Mouse (Mus musculus) cerebellum, adult 9-11 months (tissue): ENCODE data around the gene Zfp65.
"Not testable (repeated sequence)": the region's sequence is repeated elsewhere in the genome, so short reads cannot be mapped to it uniquely, and the experiment has no call there.

ENCODE experiments used
- DNase-seq: peaks from one replicate; pipeline ENCODE4 v3.0.0; 2022

Gene Zfp65

DNA sequence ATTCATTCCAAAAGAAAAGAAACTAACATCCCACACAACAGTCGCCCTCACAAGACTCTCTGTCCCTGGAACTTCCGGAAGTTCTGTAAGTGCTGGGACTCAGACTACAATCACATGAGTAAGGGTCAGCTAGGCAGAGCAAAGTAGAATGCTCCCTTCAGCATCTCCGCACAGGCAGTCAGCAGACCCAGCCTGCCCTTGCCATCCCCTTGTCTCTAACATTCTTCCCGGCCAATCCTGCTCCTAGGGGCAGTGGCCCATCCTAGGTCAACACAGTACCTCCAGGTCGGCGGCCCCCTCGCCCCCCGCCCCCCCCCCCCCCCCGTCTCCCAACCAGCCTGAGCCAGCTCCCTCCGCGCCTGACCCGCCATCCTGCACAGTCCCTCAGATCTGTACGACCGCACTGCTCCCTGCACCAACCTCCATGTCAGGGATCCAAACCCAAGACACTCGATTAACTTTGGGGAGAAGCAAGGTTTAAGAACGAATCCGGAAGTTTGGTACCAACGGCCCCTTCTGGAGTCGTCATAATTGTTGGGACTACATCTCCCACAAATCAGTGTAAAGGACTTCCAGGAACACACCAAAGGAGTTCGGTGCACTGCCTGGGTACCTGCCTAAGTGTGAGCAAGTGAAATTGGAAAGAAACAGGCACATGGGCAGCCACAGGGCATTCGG is at the start of gene Zfp65:
Gene Zfp65, minus strand, starts transcription at position 533 of the 678 bp plus-strand sequence.
- peak; percentile 75 for DNase-seq

DNA sequence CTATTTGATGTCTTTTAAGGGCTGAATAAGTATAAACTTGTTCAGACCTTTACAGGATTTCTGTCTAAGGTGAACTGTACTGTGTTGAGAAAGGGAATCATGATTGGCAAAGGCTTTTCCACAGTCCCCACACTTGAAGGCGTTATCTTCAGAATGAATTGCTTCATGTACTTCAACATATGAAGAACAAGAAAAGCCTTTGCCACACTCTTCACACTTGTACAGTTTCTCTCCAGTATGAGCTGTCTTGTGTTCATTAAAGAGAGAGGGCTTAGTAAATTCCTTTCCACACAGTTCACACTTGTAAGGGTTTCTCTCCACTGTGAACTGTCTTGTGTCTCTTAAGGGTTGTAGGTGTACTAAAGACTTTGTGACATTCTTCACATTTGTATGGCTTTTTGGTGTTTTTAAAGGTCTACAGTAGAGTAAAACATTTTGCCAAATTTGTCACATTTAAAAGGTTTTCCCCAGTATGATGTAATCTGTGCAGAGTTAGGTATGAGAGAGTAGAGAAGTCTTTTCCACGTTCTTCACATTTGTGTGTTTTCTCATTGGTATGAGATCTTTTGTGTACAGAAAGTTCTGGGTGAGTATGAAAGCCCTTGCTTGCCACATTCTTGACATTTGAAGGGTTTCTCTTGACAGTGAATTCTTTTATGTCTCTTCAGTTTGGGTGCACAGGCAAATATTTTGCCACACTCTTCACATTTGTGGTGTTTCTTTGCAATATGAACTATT is 34.2 kb upstream of the Zfp65 start:
- no peak for DNase-seq

DNA sequence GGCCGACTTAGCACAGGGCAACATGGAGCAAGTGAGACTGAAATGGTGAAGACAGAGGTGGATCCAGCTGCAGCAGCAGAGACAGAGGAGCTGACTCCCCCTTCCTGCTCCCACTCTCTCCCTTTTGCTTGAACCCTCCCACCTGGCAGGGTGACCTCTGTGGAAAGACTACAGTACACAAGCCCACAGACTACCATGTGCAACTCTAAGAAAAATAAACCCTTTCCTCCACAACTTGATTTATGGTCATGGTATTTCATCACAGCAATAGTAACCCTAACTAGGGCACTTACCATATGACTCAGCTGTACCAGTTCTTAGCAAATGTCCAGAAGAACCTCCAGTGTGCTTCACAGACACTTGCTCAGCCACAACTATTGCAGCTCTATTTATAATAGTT is 31.0 kb upstream of the Zfp65 start:
- DNase-seq: no peak

DNA sequence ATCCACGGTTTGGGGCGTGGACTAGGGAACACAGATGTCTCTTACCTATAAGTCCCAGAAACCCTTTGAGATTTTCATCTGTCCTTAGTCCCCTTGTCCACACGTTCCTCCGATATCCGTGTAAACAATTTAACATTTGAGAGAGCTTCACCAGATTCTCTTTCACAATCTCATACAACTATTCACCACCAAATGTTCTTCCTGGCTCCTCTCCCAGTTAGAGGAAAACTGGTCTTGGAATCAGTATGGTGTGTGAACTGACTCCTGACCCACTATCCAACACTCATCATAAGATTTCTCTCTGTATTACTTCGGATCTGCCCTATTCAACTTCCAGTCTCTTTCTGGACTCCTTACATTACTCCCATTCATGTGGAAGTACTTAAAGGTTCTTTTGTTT is 26.8 kb upstream of the Zfp65 start:
- no peak for DNase-seq

DNA sequence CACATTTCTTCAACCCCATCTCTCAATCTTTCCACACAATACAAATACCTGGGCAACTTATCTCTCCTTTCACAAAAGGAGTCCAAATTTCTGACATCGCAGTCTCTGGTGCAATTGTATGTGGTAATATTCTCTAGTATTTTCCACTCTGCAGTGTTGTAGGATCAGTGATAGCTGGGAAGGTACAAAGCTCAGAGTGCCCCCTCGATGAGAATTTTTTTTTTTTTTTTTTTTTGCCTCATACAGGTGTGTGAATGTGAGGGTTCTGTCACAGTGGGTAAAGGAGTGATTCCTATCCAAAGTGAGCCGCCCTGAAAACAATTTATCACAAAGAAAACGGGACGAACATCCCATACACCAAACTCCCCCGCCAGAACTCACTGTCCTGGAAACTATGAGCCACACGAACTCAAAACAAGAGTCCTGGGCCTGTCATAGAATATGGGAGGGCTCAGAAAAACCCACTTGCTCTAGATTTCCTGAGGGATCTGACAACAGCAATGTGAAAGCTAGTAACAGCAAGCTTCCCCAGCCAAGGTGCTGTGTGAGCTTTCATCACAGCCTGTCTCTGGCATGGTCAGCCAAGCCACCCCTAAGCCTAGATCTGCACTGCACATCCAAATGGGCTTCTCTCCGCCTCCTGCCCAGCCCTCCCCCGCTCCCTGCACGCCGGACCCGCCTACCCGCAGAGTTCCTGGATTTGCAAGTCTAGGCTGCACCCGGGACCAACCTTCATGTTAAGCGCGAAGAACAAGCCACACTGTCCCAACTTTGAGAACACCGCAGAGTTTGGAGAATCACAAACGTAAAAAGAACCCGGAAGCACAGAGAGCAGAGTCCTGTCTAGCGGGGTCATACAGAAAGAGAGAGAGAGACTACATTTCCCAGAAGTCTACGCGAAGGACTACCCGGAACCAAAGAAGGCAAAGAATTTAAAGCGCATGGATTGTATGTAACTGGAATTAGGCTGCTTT is 25.6 kb upstream of the Zfp65 start, which contains the start of gene Zfp85:
Gene Zfp85, minus strand, starts transcription at position 896 of the 974 bp plus-strand sequence.
- peak; percentile 70 for DNase-seq

DNA sequence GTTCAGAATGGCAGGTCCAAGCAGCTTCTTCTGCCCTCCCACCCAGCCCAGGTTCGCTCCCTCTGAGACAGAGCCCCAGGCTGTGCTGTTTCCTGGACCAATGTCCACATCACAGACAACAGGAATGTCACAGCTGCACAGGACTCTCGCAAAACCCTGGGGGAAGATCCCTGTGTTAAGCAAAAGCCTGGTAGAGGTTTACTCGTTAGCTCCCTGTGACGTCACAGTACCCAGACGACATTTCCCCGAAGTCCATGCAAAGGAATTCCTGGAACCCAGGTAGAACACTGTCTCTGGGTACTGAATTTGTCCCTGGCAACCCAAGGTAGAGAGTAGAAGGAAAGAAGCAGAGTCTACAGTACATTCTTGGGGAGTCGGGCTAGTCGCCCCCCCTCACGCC is 14.9 kb upstream of the Zfp65 start:
- DNase-seq: no peak

DNA sequence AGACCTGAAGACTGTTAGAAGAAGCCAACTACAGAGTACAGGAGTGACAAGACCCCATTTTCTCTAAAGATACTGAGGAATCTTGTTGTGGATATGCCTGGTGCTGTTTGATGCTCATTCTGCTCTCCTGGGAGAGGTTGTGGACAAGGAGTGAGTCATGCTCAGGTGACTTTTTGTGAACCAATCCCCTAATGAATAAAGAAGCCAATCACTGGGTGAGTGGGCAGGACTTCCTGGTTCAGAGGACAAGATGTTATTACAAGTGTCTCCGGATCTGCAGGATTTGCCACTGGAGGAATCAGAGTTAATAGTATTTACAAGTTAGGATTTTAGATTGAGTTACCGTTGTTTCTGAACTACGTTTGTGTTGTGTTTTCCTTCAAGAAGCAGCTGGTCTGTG is 14.0 kb upstream of the Zfp65 start:
- no peak for DNase-seq

DNA sequence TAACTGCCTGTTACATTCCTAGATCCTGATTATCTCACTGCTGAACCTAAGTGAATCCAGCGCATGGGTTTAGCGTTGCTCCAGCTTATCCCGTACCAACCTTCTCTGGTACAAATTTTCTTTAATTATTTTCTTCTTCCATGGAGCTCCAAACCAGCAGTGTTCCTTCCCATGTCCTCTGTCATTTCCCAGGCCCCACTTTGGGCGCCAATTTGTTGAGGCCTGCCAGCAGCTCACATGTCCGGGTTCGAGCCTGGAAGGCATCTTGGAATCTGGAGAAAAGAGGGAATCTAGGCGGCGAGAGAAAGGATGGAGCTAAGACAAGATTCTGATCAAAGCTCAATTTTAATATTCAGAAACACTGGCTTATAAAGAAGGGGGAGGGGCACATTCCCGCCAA is 5.4 kb upstream of the Zfp65 start:
- DNase-seq: not testable (repeated sequence)

DNA sequence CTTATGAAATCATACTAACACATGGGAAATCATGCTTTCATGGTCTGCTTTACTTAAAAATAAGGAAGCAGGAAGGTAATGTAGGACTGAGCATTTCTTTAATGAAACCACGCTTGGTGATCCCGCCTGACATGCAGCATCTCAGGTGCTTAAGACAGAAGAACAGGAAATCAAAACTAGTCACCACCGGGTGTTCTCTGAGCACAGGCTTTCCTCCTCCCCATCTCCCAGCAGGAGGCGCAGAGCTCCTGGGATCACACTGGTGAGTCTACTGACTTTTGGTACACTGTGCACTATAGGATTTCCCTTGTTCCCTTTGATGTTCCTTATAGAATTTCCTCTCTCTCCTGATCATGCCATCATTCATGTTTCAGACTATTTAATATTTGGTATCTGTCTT is 468 bp upstream of the Zfp65 start:
- DNase-seq: peak; percentile 33

DNA sequence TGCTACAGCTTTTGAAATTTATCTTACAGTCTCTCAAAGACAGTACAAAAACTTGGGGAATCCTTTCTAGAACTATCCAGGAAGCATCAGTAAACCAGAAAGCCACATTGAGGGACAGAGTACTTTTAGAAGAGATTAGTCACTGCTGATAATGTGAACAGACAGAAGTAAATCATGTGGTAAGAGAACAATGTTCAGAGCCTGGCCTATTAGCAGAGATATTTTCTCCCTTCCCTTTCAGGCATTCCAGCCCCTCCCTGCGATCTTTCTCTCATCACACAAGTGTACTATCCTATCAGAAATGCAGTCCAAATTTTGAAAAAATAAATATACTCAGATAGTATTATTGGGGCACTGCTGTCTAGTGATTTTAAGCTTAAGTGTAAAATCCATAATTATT is 867 bp downstream of the Zfp65 start:
- no peak for DNase-seq

DNA sequence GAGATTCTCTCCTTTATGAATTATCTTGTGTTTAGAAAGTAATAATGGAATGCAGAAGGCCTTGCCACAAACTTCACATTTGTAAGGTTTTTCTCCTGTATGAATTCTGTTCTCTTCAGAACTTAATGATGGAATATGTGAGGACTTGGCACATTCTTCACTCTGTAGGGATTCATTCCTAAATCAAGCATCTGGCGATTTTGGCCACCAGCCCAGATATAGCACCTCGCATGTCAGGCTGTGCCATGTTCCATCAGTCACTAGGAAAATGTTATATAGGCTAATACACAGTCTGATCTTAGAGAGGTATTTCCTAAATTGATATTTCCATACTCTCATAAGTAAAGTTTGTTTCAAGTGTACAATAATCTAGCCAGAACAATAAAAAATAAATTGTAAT is 3.6 kb downstream of the Zfp65 start:
- DNase-seq: peak; percentile 33

DNA sequence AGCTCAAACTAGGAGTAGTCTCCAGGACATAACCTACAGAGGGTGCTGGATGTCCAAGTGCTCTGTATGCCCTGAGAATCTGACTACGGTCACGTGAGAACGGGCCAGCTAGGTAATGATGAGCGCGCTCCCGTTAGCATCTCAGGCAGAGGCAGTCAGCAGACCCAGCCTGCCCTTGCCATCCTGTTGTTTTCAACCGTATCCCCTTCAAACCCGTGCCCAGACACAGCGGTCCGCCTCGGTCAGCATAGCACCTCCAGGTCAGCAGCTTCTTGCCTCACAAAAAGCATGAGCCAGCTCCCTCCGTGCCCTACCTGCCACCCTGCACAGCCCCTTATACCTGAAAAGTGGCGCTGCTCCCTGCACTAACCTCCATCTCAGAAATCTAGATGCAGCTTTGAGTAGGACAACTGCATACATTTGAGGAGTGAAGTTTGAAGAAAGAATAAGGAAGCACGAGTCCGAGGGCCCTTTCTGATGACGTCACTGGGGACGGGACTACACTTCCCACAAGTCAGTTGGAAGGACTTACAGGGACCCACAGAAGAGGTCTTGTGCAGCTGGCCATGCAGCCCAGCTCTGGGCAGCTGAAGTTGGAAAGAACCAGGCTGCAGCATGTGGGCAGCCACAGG is 5.0 kb downstream of the Zfp65 start:
- DNase-seq: peak; percentile 90

DNA sequence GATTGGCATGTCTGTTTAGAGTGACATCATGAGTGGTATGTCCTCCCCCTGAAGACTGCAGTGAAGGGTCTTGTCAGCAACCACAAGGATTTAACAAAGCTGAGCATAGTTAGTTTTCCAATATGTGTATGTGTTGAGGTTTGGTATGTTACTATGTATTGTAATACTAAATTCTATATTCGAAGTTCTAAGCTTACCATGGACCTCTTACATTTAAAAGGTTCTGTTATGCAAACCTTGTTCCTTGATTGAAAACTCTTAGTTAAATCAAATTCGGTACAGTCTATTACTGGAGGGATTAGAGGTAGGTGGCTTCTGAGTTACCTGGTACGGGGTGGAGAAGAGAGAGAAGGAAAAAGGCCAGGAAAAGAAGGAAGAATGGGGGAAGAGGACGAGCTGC is 42.0 kb downstream of the Zfp65 start, which contains the start of gene Zfp738:
Gene Zfp738, minus strand, starts transcription at position 101 of the 400 bp plus-strand sequence.
- DNase-seq: no peak

DNA sequence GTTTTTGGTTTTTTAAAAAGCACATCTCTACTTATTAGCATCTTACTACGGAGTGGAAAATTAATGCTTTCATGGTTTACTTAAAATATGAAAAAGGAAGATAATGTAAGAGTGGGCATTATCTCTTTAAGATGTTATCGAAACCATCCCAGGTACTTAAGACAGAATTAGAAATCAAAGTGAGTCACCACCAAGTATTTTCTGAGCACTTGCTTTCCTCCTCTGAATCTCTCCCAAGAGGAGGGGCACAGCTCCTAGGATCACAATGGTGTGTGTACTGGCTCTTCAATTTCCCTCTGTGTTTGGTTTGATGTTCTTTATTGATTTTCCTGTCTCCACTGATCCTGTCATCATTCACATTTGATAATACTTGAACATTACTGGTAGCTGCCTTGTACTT is 45.1 kb downstream of the Zfp65 start:
- DNase-seq: not testable (repeated sequence)

DNA sequence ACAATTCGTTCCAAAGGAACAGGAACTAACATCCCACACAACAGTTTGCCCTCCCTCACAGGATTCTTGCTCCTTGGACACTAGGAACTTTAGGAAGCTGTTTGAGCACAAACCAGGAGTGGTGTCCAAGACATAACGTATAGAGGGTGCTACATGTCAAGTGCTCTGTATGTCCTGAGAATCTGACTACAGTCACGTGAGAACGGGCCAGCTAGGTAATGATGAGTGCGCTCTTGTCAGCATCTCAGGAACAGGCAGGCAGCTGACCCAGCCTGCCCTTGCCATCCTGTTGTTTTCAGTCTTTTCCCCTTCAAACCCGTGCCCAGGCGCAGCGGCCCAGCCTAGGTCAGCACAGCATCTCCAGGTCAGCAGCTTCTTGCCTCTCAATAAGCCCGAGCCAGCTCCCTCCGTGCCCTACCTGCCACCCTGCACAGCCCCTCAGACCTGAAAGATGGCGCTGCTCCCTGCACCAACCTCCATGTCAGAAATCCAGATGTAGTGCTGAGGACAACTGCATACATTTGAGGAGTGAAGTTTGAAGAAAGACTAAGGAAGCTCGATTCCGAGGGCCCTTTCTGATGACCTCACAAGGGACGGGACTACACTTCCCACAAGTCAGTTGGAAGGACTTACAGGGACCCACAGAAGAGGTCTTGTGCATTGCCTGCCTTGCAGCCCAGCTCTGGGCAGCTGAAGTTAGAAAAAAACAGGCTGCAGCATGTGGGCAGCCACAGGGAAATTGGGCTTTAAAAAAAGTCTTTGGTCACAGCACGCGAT is 45.8 kb downstream of the Zfp65 start:
- peak; percentile 88 for DNase-seq

DNA sequence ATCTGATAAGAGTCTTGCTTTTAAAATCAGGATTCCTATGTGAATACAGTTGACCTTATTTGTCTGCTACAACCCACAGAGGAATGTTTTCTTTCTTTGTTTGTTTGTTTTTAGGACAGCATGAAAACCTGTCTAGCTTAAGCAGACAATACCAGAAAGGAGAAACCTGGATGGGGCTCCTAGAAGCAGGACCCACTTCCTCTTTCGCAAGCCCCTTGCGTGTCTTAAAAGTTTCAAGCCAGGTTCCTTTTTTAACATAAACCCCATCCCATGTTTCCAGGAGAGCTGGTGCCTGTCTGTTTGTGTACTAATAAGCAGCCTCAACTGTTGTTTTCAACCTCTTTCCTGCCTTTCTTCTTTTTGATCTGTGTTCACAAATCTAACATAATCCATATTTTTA is 54.1 kb downstream of the Zfp65 start:
- no peak for DNase-seq
